Mouse (Mus musculus): ENCODE measurements at regions not wholly inside any gene's neighbourhood (a gene's known extent, or its start where the extent isn't known, plus 50 kb on each side); places are given as distances from the start of the nearest gene placed in this dataset.

- TF ChIP-seq NRF1 (IDR thresholded peaks at IDR 0.05; ENCODE audit: insufficient read depth, low read depth, low read length, poor library complexity, severe bottlenecking), result no peak
- TF ChIP-seq CTCF (IDR thresholded peaks at IDR 0.05 in 2 of 3, conservative IDR thresholded peaks at IDR 0.05 in 1 of 3; ENCODE audit: control insufficient read depth in 1 of 3, insufficient read depth in 1 of 3, low read depth in 2 of 3, low read length in 3 of 3, poor library complexity in 1 of 3, severe bottlenecking in 1 of 3), result no peak
- TF ChIP-seq HCFC1 (IDR thresholded peaks at IDR 0.05; ENCODE audit: low read depth, low read length), result no peak
- no peak for TF ChIP-seq NELFE (IDR thresholded peaks at IDR 0.05; ENCODE audit: low read depth, low read length)
- no peak for TF ChIP-seq CHD2 (IDR thresholded peaks at IDR 0.05; ENCODE audit: low read length)
- TF ChIP-seq SMC3 (IDR thresholded peaks at IDR 0.05; ENCODE audit: low read depth, low read length), result no peak
- no peak for TF ChIP-seq MXI1 (IDR thresholded peaks at IDR 0.05; ENCODE audit: low read depth, low read length)
- TF ChIP-seq RCOR1 (IDR thresholded peaks at IDR 0.05; ENCODE audit: low read depth, low read length), result no peak
- no peak for TF ChIP-seq ZMIZ1 (IDR thresholded peaks at IDR 0.05; ENCODE audit: low read depth, low read length)
- no peak for TF ChIP-seq CHD1 (IDR thresholded peaks at IDR 0.05; ENCODE audit: low read depth, low read length)
- no peak for TF ChIP-seq TBP (IDR thresholded peaks at IDR 0.05; ENCODE audit: low read depth, low read length)
Measured at GRCm38 (mm10) chr1:163517966-163518365, 114.5 kb upstream of the Gorab start.

Measured in MEL (cell line).